Mouse (Mus musculus) monocyte, adult 5-6 weeks (primary cell): Measurements from ENCODE around the gene Slc22a3. TPM values are rescaled to one million over a fixed set of nuclear protein-coding genes. Genes with fewer than 3 reads are reported as not detected.

Experiments used
- ATAC-seq: fragments of 153-309, 156-312 bp; replicated peaks from 2 replicates; pipeline ENCODE4 v1.8.0; 2017; ENCODE audit warnings: mild to moderate bottlenecking; ENCODE audit not compliant: low TSS enrichment, insufficient number of reproducible peaks, severe bottlenecking, poor library complexity, low FRiP score
- total RNA-seq: library from RNA; stranded (forward); fragments of 200-1000, 200-491, 200-594 nt; gene quantifications from 3 replicates; pipeline ENCODE4 v1.2.3, GENCODE M21; 2017

The Slc22a3 gene
- total RNA-seq = not detected in 3 replicates

DNA sequence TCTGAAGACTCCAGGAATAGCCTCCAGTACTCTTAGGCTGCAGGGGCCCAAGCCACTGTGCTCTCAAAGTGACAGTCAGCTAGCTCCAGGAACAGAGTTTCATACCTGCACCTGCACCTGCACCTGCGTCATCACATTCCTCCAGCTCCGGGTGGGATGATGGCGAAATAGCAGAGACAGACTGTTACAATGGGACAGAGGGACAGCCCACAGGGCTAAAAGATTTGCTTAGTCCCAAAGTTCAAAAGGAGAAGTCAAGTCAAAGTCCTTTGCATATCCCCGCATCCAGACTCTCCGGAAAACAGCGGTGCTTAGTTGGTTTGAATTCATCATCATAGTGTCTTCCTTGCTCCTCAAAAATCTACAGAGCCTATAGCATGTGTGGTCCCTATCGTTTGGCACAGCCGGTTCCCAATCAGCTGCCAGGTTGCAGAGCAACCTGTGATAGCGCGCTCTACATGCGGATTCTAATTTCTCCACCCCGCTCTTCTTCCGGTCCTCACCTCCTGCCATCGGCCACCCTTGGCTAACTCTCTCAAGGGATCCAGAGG lies at the start of gene Slc22a3:
Gene Slc22a3 (minus strand): TSS at position 51 of the 551 bp plus-strand sequence.
- ATAC-seq = no peak

DNA sequence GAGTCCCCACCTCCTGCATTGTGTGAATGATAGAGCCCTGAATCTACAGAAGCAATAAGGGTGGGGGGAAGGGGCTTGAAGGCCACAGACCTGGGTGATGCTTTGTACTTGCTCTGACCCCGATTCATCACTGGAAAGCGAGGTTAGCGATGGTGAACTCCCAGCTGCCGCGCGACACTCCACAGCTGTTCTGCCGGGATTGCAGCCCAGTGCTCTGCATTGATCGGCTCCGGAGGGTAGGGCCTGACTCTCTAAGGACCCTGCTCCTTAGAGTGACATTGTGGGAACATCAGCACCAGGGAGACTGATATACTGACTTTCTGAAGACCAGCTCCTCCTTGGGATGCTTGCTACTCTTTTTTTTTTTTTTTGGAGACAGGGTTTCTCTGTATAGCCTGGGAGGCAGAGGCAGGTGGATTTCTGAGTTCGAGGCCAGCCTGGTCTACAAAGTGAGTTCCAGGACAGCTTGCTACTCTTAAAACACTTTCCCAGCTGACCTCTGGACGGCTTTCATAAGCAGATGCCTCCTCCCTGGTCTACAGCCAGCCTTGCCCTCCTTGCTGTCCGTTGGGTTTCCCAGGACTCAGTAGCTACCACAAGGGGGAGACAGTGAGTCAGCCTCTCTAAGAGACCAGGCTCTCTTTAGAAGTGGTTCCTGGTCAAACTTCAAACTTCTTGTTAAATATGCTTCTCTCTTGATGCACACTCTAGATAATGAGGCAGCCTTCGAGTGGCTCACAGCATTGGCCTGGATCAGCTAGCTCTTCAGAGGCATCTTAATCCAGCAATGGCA lies 27.0 kb upstream of the Slc22a3 start:
- ATAC-seq = no peak

DNA sequence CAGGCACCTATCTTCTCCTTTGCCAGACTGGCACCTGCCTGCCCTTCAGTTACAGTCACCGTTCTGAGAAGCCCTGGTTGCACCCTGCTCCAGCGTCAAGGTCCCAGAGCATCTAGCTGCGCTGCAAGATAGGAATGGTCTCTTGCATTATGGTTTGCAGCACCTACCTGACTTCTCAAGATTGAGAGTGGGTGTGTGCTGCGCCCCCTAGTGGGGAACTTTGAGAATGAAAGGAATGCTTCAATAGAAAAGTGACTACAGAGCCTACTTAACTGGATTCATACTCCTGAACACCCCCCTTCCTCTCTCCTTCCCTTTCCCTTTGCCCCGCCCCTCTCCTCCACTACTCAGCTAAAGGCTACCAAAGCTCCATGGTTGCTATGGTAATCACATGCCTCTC lies 24.6 kb upstream of the Slc22a3 start:
- no peak for ATAC-seq

DNA sequence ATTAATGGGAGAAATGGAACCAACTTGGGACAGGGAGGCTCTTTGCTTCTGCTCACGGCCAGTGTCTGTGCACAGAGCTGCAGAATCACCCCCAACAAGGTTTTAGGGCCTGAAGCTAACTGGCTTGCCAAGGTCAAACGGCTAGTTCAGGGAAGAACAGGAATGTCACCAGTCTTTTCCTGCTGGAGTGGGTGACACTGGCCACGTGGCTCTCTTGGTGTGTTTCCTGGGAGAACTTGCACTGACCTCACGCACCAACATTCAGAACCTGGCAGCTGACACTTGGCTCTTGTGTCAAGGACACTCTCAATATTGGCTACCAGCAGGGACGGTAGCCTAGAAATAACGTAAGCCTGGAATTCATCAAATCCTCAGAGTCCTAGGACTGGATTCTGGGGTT lies 22.6 kb upstream of the Slc22a3 start:
- ATAC-seq = no peak

DNA sequence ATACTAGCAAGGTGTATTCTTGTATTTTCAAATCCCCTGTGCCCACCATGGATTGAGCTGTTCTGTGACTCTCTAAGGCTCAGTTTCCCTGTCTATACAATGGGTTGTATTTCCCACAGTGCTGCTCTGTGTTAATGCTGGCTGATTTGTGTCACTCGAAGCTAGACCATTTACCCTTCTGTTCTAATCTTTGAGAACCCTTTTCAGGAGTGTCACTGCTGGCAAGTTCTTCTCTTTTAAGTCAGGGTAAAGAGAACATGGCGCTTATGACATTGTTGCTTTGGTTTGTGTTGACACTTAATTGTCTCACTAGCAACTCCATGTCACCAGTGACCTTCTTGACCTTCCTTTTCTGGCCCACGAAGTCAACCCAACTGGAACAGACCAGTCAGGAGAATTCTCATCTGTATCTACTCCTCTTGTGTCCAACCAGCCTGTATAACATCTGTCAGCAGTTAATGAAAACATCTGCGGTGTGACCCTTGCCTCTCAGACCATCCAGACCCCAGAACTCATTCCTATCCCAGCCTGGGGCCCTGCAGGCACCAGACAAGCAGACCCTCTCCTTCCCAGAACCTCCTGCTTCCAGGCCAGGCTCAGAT lies 22.0 kb upstream of the Slc22a3 start:
- ATAC-seq = no peak

DNA sequence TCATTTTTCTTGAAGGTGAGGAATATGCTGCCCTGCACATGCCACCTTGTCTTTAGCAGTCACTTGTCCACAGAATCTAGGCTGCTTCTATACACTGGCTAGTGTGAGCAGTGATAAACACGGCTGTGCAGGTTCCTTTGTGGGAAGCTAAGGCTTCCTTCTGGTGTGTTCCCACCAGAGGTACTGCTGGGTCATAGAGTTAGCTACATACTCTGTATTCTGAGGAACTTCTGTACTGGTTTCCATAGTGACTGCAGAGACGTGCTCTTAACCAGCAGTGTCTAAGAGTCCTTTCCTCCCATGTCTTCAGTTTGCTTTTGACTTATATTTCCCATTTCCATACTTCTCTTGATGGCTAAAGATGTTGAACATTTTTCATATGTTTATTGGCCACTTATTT lies 11.6 kb upstream of the Slc22a3 start:
- ATAC-seq = no peak

DNA sequence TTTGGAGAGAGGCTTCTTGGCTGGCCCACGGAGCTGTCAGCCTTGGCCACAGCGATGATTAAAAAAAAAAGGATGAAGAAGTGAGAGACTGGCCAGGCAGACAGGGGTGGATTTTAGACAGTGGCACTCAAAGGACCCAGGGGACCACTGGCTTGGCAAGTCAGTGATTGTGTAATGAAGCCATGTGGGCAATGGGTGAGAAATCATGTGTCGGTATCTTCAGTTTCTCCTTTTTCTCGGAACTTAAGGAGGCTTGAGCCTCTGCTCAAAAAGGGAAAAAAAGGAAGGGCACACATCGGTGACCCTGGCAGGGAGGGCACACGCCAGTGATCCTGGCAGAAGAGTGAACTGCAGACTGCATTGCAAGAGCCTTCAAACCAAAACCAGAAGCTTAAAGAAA lies 10.7 kb upstream of the Slc22a3 start:
- no peak for ATAC-seq

DNA sequence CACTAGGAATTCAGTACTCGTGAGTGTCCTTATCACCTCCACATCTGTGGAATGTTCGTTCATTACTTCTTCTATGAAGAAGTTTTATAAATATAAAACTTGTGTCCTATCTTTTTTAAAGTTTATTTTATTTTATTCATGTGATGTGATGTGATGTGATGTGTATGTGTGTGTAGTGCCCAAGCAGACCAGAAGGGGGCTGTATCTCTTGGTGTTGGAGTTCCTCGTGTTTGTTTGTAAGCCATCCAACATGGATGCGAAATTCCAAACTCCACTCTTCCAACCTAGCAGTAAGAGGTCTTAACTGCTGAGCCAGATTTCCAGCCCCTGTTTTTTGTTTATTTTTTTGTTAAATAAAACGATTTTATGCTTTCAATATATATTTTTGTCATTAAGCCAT lies 6.5 kb upstream of the Slc22a3 start:
- ATAC-seq = no peak

DNA sequence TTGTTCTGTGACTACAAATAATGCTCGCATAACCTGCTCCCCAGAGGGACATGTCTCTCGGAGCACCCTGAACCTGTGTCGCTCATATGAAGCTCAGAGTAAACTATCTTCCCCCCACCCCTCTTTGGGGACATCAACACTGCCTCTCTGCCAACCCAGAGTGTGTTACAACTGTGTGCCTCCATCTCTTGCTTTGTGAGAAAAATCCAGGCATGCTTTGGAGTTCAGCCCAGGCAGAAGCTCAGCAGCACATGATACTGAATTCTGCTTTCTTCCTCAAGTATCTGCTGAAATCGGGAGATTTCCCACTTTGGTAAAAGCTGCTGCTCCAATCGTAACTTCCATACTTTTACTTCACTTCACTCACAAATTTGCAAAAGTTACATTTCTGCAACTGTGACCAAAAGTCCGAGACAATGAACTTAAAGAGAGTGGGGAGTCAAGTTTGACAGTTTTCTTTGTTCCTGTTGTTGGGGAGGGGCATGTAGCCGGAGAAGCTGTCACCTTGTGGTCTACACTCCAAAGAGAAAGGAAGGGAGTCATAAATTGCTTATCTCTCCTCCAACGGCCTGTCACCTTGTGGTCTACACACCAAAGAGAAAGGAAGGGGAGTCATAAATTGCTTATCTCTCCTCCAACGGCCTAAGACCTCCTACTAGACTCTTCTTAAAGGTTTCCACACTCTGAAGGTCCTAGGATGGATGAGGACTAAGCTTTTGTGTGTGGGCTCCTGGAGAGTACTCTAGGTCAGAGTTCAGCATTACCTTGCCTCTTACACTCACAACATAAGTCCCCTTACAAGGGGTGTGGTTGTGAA lies 5.8 kb upstream of the Slc22a3 start:
- ATAC-seq = no peak

DNA sequence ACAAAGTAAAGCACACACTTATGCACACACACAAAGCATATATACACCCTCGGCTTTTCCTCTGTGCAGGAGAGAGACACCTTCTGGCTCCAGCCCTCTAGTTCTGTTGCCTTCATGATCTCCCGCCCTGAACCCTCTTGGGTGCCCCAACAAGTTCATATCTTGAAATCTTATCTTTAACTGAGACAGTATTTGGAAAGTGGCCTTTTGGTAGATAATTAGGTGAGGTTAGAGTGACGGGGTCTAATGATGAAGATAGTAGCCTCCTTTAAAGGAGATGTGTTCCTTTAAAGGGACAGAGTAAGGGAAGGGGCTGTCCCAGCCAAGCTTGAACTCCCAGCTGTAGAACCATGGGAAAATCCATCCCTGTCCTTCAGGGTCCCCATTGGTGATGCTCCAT lies 3.7 kb upstream of the Slc22a3 start:
- no peak for ATAC-seq

DNA sequence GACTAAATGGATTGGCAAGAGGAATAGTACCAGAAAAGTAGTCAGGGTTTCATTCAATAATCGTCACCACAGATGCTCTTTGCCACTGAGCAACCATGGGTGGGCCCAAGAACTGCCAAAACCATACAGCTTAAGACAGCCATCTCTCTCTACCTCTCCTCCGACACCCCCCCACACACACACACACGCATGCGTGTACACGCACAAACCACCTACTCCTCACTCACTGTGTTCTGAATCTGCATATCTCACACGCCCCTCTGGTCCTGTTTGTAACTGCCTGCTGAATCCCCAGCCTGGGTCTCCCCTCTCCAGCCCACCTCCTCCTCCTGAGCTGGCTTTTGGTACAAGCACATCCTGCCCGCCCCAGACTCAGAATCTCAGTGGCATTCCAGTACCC lies 872 bp upstream of the Slc22a3 start:
- no peak for ATAC-seq

DNA sequence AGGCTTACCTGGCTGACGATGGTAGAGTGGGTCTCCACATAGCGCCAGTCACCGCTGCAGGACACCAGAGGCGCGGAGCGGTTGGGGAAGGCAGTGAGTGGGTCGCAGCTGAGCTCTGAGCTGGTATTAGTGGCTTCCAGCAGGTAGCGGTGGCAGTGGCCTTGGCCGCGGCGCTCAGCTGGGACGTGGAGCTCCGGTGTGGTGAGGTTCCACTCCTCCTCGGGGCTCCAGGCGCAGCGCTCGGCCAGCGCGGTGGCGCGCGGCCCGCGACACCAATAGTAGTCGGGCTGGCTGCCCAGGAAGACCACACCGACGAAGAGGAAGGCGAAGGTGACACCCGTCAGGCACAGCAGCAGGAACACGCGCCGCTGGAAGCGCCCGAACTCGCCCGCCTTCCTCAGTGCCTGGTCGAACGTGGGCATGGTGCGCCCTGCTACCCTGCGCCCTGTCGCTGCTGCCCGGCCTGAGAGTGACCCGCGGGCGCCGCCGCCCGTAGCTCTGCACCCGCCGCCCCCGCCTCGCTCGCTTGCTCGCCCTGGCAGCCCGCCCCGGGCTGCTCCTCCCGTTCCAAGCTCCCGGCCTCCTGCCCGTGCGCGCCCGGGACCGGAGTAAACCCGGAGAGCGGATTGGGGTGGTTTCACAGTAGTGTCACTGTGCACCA lies 471 bp downstream of the Slc22a3 start:
- no peak for ATAC-seq

DNA sequence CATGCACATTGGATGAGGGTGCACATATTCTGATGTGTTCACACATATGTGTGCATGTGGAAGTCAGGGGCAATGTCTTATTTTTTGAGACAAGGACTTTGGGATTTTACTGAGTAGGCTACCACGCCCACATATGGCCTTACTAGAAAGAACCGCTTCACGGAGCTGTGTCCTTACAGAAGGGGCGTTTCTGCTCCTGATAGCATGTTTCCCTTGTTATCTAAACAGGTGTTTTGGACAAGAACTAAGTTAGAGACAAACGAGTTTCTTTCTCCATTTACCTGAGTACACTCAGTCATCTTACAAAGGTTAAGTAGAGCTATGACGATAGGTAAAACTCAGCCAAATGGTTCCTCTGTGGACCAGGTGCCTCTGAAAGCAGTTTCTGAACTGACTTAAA lies 1.8 kb downstream of the Slc22a3 start:
- no peak for ATAC-seq

DNA sequence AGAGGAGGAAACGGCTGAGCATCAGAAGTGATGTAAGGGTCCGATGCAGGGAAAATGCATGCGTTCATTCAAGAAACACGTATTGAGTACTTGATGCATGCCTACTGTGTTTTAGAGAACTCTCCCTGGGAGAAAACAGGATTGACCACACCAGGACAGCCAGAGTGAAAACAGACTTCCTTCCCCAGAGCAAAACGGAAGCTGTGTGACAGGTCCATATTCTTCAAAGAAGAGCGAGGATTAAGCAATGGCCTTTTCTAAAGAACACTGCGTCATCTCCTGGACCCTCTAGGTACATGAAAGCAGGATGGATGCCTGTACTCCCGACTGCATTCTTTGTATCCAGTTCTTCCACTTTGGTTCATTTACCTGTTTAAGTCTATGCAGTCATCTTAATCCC lies 8.1 kb downstream of the Slc22a3 start:
- no peak for ATAC-seq

DNA sequence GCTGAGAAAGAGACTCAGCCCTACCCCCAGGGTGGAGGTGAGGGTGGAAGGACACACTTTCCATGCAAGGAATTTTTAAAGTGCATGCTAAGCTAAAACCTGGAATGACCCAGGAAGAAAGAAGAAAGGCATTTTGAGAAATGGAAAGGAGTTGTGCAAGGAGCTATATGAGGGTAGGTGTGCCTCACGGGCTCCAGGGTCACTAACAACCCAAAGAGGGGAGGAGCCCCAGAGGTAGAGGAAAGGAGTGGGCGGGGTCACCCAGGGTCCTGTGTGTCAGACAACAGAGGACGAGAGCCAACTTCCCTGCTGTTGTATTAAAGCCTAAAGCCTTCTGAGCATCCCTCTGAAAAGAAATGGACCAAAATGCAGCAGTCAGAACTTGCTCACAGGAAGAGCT lies 11.9 kb downstream of the Slc22a3 start:
- ATAC-seq = no peak

DNA sequence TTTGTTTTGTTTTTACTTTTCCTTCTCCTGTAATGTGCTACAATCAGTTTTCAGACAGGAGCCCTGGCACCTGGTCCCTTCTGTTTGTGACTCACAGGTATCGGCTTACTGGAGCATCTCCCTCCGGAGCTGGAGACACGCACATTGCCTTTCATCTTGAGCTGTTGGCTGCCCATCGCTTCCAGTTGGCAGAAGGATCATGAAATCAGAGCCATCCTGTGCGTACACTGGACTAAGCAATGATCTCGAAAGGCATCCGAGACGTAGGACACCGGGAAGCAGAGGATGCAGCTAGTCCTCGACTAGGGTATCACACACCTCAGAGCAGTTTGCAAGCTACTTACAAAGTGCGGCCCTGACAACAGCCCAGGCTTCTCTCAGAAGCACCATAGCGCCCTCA lies 15.9 kb downstream of the Slc22a3 start:
- no peak for ATAC-seq

DNA sequence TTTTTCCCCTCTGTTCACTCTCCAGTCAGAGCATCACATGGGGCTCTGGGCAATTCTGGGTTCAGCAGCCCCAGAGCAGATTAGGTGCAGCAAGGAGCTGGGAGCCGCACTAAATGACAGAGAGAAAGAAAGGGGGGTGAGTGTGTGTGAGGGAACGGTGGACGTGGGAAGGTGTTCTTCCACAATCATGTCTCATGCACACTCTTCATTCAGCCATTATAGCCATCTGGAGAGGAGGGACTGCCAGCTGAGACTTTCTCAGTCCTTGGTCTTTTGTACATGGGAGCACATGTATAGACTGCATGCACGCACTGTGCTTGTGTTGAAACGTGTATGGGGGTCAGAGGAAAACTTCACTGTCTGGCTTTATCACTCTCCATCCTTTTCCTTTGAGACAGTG lies 17.6 kb downstream of the Slc22a3 start:
- ATAC-seq = no peak

DNA sequence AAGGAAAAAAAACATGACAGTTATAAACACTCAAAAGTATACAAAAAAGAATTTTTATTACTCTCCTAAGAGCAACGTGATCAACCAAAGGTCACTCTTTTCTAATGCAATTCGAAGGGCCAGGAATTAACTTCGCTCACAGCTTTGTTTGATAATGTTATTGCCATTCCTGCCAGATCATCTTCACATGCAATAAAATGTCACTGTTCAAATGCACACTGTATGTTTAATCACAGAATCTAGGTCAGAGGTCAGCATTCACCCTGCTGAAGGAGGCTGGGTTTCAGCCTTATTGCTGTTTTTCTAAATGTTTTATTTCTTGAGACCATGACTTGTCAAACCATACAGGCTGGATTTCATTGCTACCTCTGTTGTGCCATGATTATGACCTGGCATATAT lies 21.8 kb downstream of the Slc22a3 start:
- no peak for ATAC-seq

DNA sequence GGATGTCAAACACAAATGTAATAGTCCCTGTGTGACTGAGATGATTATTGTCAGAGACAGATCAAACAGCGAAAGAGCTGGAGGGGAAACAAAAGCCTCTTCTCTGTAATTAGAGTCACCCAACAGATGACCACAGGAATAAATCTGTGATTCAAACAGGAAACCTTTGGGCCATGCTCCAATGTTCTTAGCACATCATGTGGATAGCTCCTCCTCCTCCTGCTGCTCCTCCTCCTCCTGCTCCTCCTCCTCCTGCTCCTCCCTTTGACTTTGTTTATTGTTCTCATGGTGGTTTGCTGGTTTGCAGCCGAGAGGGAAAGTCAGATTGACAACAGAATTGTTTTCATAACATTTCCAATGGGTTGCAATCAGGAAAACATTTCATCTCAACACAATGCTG lies 28.1 kb downstream of the Slc22a3 start:
- no peak for ATAC-seq
